In the genomic region with DNA sequence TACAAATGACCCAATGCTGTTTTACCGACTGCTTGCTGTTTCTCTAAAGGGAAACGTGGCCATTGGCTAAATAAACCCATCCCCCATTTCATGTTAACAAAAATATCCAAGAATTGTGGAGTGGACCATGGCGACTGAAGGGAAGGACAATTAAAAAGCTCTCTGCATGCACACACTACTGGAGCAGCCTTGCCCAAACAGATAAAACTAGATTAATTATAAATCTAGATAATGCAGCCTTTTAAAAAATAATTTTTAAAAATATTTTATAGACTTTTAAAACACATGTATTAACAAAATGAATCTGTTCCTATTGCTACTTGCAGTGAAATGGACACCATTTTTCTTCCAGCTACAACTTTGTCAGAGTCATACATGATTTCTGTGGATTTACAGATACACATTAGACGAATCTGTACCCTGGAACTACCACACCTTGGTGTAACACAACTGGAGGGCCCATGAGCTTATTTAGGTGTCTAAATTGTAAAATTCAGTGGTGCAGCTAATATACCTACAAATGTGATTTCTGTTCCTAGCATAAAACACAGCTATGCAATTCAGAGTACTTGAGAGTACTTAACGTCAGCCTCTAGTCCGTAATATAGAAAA, we compare ENCODE assay signal across 7 mouse cellular contexts. TPM values are rescaled to one million over a fixed set of nuclear protein-coding genes. Genes with fewer than 3 reads are reported as not detected.
A peak's percentile ranks its signal among the peaks of the same experiment; 100 is the strongest.
DNase-seq lines count a peak whose midpoint lies in the region; ATAC-seq lines count a peak whose summit lies in the region.

No protein-coding gene starts in this region.

- H3K27ac ChIP-seq in intestine, embryonic 16.5 days (ENCODE audit: low read length), result peak overlapping the region; percentile 18; the same call in 1 of the 2 replicates
- H3K27ac ChIP-seq in neural tube, embryonic 13.5 days (replicated peaks), result peak overlapping the region; percentile 99

- peak overlapping the region; percentile 98 for H3K4me3 ChIP-seq in erythroblast, embryonic 14.5 days (replicated peaks)
- H3K4me3 ChIP-seq in intestine, embryonic 16.5 days (ENCODE audit: low read length), result no peak overlapping the region
- peak overlapping the region; percentile 65; the same call in 1 of the 2 replicates for H3K4me3 ChIP-seq in neural tube, embryonic 13.5 days

- H3K27me3 ChIP-seq in erythroblast, embryonic 14.5 days (ENCODE audit: control insufficient read depth), result no peaks in the 10 kb centered on the region; the same call in 1 of the 2 replicates
- no peaks in the 10 kb centered on the region for H3K27me3 ChIP-seq in intestine, embryonic 16.5 days (replicated peaks; ENCODE audit: control insufficient read depth, insufficient read depth, low read length)
- H3K27me3 ChIP-seq in neural tube, embryonic 13.5 days, result no peaks in the 10 kb centered on the region

- H3K9ac ChIP-seq in intestine, embryonic 16.5 days (ENCODE audit: low read depth, low read length), result no peak overlapping the region
- peak overlapping the region; percentile 86; the same call in 1 of the 2 replicates for H3K9ac ChIP-seq in neural tube, embryonic 13.5 days

- peaks cover 8% of the 10 kb centered on the region for H3K36me3 ChIP-seq in erythroblast, embryonic 14.5 days (ENCODE audit: control insufficient read depth)
- H3K36me3 ChIP-seq in intestine, embryonic 16.5 days (ENCODE audit: control insufficient read depth, insufficient read depth, low read length), result no peaks in the 10 kb centered on the region
- H3K36me3 ChIP-seq in neural tube, embryonic 13.5 days, result no peaks in the 10 kb centered on the region

- WGBS in intestine, embryonic 16.5 days, result 28% methylated on average over 6 of the region's 6 CpGs
- 26% methylated on average over 6 of the region's 6 CpGs for WGBS in neural tube, embryonic 13.5 days

- peak; percentile 12 for DNase-seq in layer of hippocampus, adult 11-12 months (ENCODE audit: low spot score)
- no peak for DNase-seq in layer of hippocampus, adult 18-20 months (ENCODE audit: low spot score in 2 of 2)
- no peak for DNase-seq in right cerebral cortex, postnatal 14 days
- no peak for DNase-seq in right cerebral cortex, postnatal 10 days (ENCODE audit: low spot score in 2 of 2)

- peak overlapping the region; percentile 30; the same call in 1 of the 2 replicates for H3K4me2 ChIP-seq in intestine, embryonic 16.5 days (ENCODE audit: low read depth, low read length)
- peak overlapping the region; percentile 75 for H3K4me2 ChIP-seq in neural tube, embryonic 13.5 days

- H3K9me3 ChIP-seq in erythroblast, embryonic 14.5 days (ENCODE audit: control insufficient read depth, low read length), result no peaks in the 10 kb centered on the region
- H3K9me3 ChIP-seq in intestine, embryonic 16.5 days (ENCODE audit: control insufficient read depth, low read length), result no peaks in the 10 kb centered on the region
- no peaks in the 10 kb centered on the region for H3K9me3 ChIP-seq in neural tube, embryonic 13.5 days

- peaks cover 43% of the 10 kb centered on the region for H3K4me1 ChIP-seq in erythroblast, embryonic 14.5 days (ENCODE audit: control insufficient read depth)
- H3K4me1 ChIP-seq in intestine, embryonic 16.5 days (ENCODE audit: control insufficient read depth, insufficient read depth, low read length), result peaks cover 6% of the 10 kb centered on the region
- peaks cover 46% of the 10 kb centered on the region for H3K4me1 ChIP-seq in neural tube, embryonic 13.5 days (replicated peaks)

- no peak for ATAC-seq in intestine, embryonic 16.5 days
- ATAC-seq in neural tube, embryonic 13.5 days (ENCODE audit: low read depth), result peak; percentile 57

RNA-seq across cellular contexts. Expression of a gene that starts 0.5 kb away (rescaled TPM):
- total RNA-seq in layer of hippocampus, adult 18-20 months (2021), result 100 to 1,000 TPM; 169 to 174 TPM
- polyA plus RNA-seq in erythroblast, embryonic 14.5 days (2012), result 0.14 and 0.18 TPM in 2 replicates
- polyA plus RNA-seq in intestine, embryonic 16.5 days (2015; fragmentation: Nextera tagmentation; extraction: Ambion mirVana), result 9.7 and 10.7 TPM in 2 replicates
- 65.2 and 75.7 TPM in 2 replicates for polyA plus RNA-seq in neural tube, embryonic 13.5 days (2015; fragmentation: Nextera tagmentation; extraction: Ambion mirVana)
